In the genomic region with DNA sequence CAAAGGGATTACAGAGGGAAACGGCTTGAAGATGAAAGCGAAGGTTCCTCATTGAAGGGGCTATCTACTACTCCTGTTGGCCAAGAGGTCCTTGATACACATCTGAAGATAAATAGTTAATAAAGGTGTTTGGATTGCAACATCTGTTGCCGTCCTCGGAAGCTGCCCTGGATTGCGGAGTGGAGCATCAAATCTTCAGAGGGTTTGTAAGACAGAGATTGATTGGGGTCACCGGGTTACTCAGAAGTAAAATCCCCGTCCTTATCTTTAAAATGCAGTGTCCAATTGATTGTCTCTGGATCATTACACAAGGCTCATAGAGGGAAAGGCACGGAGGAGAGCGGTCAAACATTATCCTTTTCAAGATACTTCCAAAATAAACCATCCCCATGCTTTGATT, we compare ENCODE assay signal across 22 mouse cellular contexts.
"Had no signal": no experiment of that assay in that cellular context is flagged by ENCODE, and none has a peak within 500 bp of the region (broad histone marks: within the 10 kb centered on the region; RNA-seq: fewer than 3 reads in every experiment).

No protein-coding gene starts in this region.

- ATAC-seq: liver, postnatal 0 days; lung, postnatal 0 days; midbrain, embryonic 16.5 days had no signal

- H3K9ac ChIP-seq: liver, postnatal 0 days; lung, embryonic 15.5 days; neural tube, embryonic 13.5 days; neural tube, embryonic 15.5 days had no signal

- DNase-seq: liver, postnatal 0 days; lung, adult 2 months; lung, postnatal 14 days; lung, postnatal 36 days; midbrain, embryonic 14.5 days; retina, postnatal 1 day; right cerebral cortex, adult 18-20 months; right cerebral cortex, postnatal 25 days; right cerebral cortex, postnatal 4 days; spleen, adult 18-20 months; thymus, adult 18-20 months; thymus, postnatal 14 days; thymus, postnatal 36 days had no signal

- H3K27ac ChIP-seq: lung, embryonic 15.5 days; macrophage; neural tube, embryonic 13.5 days; neural tube, embryonic 15.5 days had no signal

- H3K4me2 ChIP-seq: lung, embryonic 15.5 days; midbrain, embryonic 11.5 days; neural tube, embryonic 13.5 days; neural tube, embryonic 15.5 days had no signal

- H3K27me3 ChIP-seq: lung, embryonic 15.5 days had no signal

- H3K36me3 ChIP-seq: lung, embryonic 15.5 days; neural tube, embryonic 13.5 days; neural tube, embryonic 15.5 days had no signal

- H3K9me3 ChIP-seq: lung, embryonic 15.5 days; megakaryocyte, embryonic 14.5 days; neural tube, embryonic 13.5 days; neural tube, embryonic 15.5 days had no signal

- H3K4me1 ChIP-seq: neural tube, embryonic 13.5 days; neural tube, embryonic 15.5 days had no signal

- H3K4me3 ChIP-seq: lung, embryonic 15.5 days; megakaryocyte, embryonic 14.5 days; myocyte; neural tube, embryonic 13.5 days; neural tube, embryonic 15.5 days had no signal
